Mouse (Mus musculus): Measurements from ENCODE around the gene Olfr1202.

Olfr1202 gene

DNA sequence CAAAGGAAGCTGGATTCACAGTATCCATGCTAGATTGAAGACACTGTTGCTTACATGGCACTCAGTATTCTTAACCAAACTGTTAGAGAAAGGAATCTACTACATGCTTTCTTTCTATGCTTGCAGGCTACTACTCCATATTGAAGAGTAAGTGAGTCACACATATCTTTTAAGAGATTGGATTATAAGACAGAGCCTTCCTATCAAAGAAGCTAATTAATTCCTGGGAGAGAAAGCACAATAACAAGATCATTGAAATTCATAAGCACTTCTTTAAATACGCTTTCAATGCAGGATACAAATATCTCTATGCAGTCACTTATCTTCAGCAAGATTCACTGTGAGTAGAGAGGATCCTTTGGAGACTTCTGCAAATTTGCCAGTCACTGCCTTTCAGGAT is at the start of gene Olfr1202:
TSS of gene Olfr1202 (plus strand) at position 301 of the 400 bp plus-strand sequence.
- DNase-seq, result no peak

DNA sequence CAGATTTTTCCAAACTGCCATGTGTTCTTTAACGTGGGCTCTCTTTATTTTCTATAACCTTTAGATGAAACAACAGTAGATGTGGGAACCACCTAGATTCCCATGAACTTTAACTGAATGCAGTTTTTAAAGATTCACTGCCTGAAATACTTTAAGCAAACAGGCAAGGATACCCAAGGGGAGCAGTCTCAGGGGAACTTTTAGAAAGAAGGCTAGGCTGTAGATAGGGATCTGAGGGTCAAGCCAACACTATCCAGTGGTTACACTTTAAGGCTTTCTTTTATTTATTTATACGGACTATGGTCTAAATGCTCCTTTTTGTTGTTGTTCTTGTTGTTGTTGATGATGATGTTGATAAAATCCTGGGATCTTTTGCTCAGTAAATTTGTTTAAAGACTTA is 43.9 kb upstream of the Olfr1202 start, which contains the start of gene Olfr1200:
TSS of gene Olfr1200 (minus strand) at position 101 of the 400 bp plus-strand sequence.
- DNase-seq, result no peak

DNA sequence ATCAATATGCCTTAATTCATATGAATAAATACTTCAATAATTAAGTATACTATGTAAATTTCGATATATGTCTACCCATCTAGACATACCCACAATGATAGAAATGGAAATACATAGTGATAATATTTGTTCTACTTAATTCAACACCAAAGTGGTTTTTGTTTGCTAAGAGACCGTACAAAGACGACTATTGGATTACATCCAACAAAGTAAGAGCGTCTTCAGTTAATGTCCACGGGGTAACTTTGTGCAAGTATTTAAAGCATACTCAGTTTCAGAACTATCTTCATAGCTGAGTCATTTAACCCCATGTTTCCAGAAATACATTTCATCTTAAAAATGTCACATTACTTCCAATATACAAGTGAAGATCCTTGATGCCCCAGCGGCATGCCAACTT is 21.6 kb upstream of the Olfr1202 start, which contains the start of gene Olfr1201:
TSS of gene Olfr1201 (plus strand) at position 301 of the 400 bp plus-strand sequence.
- DNase-seq, result no peak

DNA sequence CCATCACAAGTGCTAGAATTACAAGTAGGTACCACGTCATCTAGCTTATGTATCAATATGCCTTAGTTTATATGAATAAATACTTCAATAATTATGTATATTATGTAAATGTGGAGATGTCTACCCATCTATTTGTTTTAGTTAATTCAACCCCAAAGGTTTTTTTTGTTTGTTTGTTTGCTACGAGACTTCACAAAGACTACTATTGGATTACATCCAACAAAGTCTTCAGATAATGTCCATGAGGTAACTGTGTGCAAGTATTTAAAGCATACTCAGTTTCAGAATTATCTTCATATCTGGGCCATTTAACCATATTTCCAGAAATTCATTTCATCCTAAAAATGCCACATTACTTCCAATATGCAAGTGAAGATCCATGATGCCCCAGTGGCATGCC is 15.1 kb downstream of the Olfr1202 start, which contains the start of gene Olfr1205:
TSS of gene Olfr1205 (plus strand) at position 301 of the 400 bp plus-strand sequence.
- no peak for DNase-seq

DNA sequence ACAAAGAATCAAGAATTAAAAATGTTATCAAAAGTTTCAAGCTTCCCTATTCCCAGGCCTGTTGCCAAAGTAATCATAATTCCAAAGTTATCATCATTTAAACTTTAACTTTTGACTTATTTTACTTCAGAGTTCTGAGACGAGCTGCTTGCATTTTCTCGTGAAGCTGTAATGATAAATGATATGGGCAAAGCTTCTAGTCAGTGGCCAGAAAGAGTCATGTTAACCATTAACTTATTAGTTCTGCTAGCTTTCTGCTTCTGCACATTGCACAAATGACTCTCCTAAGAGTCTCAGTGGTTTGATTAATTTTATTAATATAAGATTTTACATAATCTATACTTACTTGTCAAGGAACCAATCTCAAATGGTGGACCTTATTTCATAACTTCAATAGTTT is 24.2 kb downstream of the Olfr1202 start:
- DNase-seq, result no peak

DNA sequence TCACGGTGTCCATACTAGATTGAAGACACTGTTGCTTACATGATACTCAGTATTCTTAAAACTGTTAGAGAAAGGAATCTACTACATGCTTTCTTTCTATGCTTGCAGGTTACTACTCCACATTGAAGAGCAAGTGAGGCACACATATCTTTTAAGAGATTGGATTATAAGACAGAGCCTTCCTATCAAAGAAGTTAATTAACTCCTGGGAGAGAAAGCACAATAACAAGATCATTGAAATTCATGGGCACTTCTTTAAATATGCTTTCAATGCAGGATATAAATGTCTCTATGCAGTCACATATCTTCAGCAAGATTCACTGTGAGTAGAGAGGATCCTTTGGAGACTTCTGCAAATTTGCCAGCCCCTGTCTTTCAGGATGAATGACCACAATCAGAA is 34.7 kb downstream of the Olfr1202 start, which contains the start of gene Olfr1204:
TSS of gene Olfr1204 (plus strand) at position 301 of the 400 bp plus-strand sequence.
- DNase-seq, result no peak

DNA sequence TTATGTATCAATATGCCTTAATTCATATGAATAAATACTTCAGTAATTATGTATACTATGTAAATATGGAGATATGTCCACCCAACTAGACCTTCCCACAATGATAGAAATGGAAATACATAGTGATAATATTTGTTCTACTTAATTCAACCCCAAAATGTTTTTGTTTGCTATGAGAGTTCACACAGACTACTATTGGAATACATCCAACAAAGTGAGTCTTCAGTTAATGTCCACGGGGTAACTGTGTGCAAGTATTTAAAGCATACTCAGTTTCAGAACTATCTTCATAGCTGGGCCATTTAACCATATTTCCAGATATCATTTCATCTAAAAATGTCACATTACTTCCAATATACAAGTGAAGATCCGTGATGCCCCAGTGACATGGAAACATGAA is 48.6 kb downstream of the Olfr1202 start, which contains the start of gene Olfr1206:
TSS of gene Olfr1206 (plus strand) at position 301 of the 400 bp plus-strand sequence.
- no peak for DNase-seq

All from kidney, adult 18-20 months (tissue).